Mouse (Mus musculus) skeletal muscle tissue, adult 2 months (tissue): ENCODE results near the gene Ahdc1.

Source experiments
- DNase-seq: peaks from one replicate; pipeline ENCODE4 v3.0.0-alpha.2; 2012; ENCODE audit warnings: low read depth, low spot score

Gene Ahdc1

DNA sequence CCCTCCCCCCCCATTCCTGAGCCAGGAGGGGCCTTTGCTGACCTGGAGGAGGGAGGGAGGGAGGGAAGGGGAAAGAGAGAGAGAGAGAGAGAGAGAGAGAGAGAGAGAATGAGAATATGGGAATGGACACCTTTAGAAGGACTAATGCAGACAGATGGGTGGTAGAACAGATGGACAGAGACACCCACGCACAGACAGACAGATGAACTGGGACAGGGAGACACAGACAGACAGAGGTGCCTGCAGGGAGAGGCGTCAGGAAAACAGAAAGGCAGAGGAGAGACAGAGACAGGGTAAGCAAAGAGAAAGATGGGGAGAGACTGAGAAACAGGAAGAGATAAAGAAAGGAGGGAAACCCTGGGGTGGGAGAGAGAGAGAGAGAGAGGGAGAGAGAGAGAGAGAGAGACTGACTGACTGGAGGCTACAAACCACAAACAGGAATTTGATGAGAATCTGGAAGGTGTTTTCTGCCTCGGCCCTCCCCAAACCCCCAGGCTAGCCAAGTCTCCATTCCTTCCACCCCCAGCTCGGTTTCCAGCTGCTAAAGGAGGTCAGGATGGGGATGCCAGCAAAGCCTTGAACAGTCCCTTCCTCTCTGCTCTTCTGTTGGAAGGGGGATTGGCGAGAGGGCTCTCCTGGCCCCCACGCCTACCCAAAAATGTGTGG is 6.7 kb downstream of the Ahdc1 start:
- no peak for DNase-seq

DNA sequence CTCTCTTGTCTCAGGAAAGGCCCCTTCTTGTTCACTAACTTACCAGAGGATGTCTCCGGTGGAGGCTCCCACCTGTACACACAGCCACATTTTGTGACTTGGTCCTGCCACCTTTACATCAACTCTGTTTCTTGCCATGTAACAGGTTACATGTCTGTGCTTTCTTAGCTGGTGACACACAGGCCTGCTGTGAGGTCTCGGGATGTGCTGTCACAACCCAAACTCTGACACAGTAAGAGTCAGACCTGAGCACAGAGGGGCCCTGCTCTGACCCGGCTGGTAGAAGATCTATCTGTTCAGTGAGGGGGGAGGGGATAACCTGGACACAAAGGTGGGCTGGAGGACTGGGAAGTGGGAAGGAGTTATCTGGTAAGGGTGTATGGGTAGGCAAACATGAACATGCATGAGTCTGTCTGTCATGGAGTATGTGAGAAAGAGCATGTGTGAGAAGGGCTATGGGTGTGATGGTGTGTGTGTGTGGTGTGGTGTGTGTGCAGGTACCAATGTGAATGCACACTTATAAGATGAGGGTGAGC is 7.3 kb downstream of the Ahdc1 start:
- DNase-seq = no peak

DNA sequence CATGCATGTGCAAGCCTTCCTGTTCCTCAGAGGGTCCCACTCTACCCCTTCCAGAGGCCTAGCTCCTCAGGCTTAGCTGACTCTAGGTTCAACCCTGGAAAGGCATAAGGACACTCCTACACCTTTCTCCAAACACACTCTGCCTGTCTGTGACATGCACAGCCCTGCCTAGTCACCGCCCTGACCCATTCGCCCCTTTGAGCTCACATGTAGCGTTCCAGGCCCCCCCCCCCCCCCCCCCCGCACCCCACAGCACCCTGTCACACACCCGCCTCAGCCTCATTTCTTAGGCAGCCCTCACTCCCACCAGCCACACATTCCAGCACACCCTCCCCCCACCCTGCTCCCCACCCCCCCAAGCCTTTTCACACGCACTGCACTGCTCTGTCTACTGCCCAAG is 9.7 kb downstream of the Ahdc1 start:
- no peak for DNase-seq

DNA sequence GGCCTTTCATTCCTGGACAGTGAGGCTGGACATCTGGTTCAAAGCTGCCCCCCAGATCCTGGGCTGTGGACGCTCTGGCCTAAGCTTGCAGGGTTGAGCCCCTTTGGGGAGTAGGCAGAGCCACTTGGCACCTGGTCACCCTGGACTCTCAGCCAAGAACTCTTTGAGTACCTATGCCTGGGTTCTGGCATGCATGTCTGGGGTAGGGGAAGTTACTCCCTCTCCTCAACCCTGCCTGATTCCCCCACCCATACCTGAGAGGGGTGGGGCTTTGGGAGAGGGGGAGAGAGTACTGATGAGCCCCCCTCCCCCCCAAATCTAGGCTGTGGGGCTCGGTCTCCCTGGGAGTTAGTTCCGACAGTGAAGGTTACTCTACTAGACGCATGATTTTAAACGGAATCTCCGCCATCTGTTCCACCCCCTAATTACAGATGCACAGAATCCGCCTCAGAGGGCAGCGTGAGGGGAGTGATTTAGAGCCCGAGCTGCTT is 10.2 kb downstream of the Ahdc1 start:
- DNase-seq = no peak

DNA sequence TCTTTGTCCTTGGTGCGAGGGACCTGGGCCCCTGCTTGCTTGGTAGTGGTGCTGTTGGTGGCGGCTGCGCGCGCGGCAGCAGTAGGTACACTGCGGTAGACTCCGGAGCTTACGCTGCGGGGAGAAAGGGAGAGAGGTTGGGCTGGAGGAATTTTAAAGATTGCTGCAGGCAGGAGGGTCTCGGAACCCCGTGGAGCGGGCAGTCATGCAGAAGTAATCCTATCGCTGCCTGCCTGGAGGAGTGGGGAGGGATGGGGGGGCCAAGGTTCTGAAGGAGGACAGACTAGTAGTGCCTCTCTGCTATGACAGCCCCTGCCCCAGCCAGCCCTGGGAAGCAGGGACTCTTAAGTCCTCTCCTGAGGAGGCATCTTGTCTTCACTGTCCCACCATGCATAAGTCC is 11.2 kb downstream of the Ahdc1 start:
- no peak for DNase-seq

DNA sequence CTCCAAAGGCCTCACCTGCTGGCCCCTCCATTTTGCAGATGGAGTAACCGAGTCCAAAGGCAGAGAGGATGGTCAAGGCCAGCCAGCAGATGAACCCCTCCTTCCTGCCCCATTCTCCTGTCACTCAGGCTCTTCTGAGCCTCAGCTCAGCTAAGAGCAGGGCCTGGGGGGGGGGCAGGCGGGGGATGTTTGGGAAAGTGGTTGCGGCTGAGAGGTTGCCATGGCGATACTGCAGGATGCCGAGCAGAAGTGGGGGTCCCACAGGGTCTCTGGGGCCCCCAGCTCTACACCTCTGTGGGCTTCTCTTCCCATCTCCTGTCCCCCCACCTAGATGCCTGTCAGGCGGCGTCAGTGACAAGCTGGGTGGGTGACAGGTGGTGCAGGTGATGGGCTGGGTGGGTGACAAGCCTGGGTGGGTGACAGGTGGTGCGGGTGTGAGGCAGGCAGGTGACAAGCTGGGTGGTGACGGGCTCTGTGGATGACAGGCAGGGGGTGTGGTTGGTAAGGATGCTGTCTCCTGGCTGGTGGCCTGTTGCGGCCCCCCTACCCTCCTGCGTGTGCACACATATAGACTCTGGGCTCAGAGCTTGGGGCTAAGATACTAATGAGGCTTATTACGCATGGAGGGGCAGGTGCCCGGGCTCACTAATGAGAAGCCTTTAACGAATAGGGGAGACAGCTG is 12.0 kb downstream of the Ahdc1 start:
- no peak for DNase-seq

DNA sequence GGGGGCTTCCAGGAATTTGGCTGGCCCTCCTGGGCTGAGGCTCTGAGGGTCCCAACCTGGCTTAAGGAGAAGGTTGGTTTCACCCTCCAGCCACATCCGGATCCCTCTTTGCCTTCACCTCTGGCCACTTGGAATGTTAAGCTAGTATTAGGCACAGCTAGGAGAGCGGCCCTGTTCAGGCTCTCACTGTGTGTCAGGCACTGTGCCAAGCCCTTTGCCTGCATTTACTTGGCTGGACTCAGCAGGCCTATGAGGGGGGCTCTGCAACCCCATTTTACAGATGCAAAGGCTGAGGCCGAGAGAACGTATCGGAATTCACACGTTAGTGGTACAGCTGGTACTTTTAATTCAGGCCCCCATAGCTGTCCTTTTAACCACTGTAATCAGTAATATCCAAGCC is 12.6 kb downstream of the Ahdc1 start:
- no peak for DNase-seq

DNA sequence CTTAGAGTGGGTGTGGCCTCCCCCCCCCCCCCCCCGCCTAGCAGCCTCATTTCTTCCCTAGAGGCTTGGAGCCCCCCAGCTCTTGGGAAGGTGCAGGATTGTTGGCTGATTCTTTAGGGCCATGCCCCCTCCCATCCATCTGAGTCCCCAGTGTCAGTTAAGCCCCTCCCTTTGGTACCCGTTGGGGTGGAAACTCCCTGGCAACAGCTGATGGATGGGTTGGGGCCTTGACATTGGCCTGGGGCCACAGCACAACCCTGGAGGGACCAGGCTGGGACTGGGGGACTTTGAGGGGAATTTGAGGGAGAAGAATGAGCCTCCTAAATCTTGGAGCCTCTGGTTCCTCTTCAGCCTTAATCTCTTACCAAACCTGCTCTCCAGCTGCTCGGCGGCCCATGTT is 13.3 kb downstream of the Ahdc1 start:
- DNase-seq = no peak

DNA sequence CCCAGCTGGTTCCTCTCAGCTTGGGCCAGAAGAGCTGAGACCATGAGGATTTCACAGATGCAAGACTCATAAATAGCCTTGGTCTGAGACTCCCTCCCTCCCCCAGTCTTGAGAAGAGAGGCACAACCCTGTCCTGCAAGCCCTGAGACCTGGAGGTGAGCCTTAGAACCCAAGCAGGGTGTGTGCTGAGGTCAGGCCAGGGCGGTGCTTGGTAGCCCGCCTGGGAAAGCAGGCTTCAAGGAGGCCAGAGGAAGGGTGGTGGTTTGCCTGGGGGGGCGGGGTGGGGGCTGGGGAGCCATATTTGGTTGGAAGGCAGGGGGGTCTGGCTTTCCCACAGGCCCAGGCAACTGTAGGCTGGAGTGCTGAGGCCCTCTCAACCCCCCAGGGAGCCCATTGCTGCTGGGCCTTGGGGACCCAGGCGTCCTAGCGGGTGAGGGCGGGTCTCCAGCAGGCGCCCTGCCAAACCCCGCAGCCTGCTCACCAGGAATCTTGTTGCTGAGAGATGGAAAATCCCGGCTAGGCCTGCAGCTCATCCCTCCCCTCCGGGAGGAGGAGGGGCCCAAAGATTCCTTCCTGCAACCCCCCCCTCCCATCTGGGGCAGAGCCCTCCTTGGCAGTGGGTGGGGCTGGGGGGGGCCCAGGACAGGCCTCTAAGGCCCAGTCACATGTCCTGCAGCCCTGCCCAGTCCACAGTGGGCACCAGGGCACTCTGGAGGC is 14.1 kb downstream of the Ahdc1 start:
- DNase-seq = peak; percentile 63

DNA sequence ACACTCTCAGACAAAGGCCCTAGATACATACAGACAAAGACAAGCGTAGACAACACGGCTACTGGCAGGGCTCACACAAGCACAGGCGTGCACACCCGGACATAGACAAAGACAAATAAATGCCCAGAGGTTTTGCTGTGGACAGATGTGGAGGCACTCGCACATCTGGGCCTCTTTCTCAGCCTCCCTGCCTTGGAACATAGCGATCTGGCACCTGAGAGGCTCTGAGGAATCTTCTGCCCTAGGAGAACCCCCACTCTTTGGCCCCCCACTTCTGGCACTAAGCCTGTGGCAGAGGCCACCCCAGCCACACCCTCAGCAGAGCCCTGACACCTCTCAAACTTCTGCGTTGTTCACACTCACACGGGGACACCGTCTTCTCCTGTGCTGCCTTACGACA is 15.2 kb downstream of the Ahdc1 start:
- DNase-seq = no peak

DNA sequence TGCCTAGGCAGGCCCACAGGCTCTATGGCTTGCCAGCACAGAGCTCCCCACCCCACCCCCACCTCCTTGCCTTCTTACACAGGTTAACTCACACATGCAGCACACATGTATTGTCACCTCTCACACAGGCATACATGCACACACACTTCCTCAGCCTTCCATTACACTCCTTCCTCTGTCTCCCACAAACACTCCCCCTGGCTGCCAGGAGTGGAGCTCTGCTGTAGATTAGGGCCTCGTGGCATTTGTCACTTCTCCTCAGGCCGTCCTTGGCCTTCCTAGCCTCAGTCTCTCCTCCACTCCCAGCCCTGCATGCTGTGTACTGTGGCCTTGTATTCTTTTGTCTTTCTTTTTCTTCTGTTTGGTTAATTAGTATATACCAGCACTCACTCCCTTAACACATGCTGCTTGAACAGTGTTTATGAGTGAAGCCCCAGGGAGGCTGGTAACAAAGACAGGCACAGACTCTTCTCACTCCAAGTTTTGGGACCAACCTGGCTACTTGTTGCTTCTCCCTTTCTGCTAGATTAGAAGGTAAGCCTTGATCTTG is 15.8 kb downstream of the Ahdc1 start:
- no peak for DNase-seq

DNA sequence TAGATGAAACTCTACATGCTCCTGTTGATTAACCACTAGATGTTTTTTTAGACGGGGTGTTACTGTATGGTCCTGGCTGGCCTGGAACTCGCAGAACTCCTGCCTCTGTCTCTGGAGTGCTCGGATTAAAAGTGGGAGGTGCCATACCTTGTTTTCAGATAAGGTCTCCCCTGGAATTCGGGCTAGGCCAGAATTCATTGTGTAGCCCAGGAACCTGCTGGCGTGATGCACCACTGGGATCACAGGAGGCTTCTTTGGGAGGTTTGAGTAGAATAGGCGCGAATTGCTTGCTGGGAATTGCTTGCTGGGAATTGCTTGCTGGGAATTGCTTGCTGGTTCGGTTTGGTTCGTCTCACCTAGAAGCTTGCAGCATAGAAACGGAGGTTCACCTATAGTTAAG is 16.7 kb downstream of the Ahdc1 start:
- no peak for DNase-seq

DNA sequence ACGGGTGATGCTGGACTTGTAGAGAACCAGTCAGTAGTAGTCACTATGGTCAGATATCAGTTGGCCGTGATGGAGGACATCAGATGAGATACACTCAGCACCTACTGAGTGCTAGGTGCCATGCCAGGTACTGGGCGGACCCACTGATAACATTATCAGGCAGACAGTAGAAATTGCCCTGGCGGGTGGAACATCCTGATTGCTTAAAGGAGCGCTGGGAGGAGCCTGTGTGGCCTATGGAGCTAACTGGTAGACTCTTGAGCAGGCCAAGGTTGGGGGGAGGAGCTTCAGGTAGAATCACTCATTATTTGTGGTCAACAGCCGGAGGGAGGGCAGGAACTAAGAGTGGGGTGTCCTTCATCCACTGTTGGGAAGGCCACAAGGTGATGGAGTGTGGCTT is 17.1 kb downstream of the Ahdc1 start:
- DNase-seq = no peak

DNA sequence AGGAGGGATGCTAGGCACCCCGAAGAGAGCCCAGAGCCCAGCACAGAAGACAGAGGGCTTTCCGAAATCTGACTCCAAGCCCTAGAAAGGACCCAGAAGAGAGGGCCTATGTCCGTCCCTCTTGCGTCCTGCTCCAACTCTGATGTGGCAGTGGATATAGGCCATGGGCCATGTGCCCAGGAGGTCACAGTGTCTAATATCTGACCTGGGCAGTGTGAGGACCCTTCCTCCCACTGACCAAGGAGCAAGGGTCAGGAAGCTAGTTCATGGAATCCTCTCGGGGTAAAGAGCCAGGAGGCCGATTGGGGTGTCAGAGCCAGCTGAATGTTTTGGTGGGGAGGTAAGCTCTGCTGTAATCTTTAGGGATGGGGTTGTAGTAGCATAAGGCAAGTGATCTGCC is 17.8 kb downstream of the Ahdc1 start:
- no peak for DNase-seq

DNA sequence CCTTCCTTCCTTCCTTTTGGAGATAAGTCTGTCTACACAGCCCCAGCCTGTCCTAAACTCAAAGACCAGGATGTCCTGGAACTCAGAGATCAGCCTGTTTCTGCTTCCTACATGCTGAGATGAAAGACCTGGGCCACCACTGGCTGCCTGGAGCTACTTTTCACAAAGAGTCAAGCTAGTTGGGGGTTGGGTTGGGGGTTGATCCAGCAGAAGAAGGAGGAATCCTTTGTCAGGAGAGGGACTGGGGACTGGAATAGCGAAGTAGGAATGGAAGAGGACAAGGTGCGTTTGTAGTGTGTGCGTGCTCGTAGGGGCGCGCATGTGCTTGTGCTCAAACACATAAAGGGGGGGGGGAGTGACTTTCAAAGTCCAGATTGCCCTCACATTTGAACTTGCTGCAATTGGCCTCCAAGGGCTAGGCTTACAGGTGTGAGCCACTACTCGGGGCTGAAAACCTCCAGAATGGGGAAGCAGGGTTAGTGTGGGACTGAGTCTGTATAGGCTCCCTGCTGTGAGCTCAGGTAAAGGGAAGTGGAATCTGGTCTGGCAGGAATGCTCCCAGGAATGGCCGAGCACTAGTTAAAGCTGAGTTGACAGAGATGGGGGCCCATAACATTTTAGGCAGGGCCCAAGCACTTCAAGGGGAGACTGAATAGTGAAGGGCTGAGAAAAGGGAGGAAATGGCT is 21.5 kb downstream of the Ahdc1 start:
- DNase-seq = no peak

DNA sequence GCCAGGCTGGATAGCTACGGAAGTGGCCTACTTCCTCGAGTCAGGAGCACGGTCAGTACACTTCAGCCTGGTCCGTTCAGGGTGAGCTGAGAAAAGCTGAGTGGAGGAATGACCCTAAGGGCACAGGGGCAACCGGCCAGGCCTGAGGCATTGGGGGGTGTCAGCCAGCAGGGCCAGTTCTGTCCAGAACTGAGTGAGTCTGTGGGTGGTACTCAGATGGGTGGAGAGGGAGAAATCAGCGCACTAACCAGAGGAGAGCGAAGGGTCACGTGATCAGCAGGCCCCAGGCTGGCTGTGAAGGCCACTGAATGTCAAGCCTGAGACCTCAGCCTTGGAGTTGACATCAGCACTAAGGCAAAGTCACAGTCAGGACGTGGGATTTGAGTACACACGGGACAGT is 23.4 kb downstream of the Ahdc1 start:
- DNase-seq = no peak

DNA sequence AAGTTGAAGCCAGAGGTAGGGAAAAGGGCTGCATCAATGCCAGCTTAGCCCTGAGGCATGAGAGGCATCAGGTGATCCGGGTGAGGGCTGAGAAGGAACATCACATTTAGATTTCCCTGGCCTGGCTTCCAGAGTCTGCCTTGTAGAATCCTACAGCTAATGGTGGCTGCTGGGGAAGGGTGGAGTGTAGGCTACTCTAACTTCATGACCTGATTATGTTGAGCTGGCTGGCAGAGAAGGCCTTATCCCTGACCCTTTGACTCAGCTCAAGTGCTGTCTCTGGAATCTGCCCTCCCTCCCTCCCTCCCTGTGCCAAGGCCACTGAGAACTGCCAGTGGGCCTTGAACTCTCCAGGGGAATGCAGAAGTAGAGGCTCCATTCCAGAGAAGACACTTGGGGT is 24.4 kb downstream of the Ahdc1 start:
- DNase-seq = peak; percentile 63

DNA sequence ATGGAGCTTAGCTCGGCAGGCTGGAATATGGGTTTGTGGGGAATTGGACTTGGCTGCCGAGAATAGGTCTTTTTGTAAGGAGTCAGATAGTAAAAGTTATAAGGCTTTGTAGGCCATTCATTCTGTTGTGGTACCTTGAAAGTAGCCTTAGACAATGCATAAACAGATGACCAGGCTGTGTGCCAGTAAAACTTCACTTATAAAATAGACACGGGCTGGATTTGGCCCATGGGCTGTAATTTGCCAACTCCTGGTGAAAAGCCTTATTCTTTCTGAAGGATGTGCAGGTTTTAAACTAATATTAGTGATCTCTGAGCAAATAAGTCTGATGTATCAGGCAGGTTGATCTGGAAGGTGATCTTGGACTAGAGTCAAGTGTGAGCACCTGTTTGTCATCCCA is 24.9 kb downstream of the Ahdc1 start:
- no peak for DNase-seq

DNA sequence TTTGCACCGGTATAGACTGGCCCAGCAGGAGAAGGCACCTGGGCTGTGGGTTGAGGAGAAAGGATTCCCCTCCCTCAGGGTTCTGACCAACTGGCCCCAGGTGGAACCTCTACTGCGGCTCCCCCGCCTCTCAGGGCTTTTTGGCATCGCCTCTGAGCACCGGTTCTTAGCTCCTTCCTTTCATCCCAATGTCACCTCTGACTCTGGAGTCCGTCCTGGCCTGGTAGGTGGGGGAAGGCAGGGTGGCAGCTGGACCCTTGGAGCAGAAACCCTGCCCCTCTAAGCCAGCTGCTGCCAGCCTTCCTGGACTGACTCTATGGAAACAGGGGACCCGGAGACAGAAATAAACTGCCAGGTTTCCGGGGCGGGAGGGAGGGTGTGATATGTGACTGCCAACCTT is 26.2 kb downstream of the Ahdc1 start:
- no peak for DNase-seq

DNA sequence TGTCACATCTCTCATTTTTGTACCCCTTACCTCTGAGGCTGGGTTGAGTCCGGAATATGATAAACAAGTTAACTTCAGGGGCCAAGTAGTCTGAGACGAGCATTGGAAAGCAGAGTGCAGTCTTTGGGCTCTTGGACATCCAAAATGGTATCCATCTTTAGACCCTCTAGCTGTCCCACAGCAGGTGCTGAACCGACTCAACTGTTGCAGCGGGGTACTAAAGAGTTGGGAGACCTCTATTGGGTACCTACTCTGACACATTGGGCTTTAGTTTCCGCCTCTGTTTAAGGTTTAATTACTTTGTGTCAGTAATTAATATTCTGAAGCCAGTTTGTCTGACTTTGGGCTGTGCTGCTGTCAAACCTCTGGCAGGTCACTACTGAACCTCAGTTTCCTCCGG is 26.7 kb downstream of the Ahdc1 start:
- DNase-seq = no peak

DNA sequence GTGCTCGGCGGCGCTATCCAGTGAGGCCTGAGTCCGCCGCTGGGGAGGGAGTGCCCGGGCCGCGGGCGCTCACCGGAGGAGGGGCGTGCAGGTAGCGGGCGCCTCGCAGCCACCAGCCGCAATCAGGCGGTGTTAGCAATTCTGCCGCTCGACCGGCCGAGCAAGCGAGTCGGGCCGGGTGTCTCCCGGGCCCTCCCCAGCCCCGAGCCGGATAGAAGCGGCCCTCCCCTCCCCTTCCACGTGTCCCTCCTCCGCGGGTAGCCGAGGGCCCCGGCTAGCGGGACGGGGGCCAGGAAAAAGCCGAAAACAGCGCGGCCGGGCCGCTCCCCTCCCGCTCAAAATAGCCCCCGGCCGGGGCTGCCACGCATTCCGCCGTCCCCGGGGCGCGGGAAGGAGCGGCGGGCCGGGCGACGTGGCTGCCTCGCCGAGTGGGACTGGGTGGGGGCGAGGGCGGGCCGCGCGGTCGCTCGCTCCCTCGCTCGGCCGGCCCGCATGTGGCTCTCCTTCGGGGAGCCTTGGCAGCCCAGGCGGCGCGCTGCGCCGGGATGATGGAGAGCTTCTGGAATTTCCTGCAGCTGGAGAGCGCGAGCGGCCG is 27.6 kb downstream of the Ahdc1 start:
- DNase-seq = no peak
